Mouse (Mus musculus): ENCODE data around the gene Coa4.

Coa4 gene

DNA sequence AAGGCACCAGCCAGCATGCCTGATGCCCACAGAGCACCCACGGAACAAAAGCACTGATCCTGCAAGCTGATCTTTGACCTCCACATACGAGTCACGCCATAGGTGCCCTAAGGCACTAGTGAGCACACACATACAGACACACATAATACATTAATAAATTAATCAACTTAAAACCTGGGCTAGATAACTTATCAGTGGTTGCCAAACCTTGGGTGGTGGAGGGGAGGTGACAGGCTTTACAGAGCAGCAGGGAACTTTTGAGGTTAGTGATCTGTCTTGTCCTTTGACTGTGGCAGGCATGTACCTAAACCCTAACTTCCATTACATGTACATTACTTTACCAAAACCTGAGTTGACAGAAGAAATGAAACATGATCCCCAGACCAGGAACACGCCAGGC, 22.5 kb downstream of the Coa4 start:
- no peak for DNase-seq (ENCODE audit: low read depth, low spot score)

DNA sequence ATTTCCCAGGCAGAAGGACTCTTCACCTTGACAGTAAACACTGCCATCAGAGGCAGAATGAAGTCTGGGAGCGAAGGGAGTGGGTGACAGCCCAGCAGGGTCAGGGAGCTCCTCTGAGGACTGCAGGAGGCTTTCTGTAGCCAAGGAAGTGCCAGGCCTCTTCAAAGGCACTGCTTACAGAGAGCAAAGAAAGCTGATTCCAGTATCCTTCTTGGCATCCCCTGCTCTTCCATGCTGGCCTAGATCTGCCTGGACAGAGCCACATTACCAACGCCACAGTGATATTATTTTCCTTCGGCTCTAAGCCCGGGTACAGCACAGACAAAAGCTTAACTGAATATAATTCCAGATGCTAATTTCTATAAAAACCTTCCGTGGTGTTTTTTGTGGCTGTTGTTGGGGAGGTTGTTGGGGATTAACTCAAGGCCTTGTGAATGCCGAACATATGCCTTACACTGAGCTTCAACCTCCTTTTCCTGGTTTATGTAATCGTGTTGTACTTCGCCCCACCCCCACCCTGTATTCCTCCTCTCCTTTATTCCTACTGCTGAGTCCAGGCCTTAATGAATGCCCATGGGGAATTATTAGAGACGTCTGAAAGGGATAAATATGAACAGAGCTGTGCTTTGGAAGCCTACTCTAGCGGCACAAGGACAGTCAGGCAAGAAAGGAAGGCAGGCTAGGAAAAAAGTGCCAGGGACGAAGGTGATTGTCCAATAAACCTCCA, 25.2 kb downstream of the Coa4 start:
- DNase-seq (ENCODE audit: low read depth, low spot score): peak; percentile 20

- peak; percentile 87 for DNase-seq (ENCODE audit: low read depth, low spot score)
These were observed 30.4 kb downstream of the Coa4 start for GRCm38 (mm10) chr7:100567238-100567637.

DNA sequence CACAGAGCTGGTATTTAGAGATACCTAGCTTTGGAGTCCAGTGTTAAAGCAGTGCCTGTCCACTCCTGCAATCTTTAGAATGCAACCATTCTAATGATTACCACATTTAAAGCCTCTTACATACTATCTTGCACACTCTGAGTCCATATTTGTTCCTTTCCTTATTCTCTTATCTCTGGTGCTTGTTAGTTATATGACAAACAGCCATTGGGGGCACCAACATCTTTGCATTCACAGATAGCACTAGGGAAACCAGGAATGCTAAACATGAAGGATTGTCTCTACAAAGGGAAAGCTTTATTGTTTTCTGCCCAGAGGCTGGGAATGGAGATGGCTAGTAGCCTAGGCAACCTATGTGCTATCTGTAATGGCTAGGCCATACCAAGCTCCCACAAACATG, 33.0 kb downstream of the Coa4 start:
- DNase-seq (ENCODE audit: low read depth, low spot score): no peak

GRCm38 (mm10) chr7:100570930-100571715, 34.3 kb downstream of the Coa4 start:
- DNase-seq (ENCODE audit: low read depth, low spot score): no peak

DNA sequence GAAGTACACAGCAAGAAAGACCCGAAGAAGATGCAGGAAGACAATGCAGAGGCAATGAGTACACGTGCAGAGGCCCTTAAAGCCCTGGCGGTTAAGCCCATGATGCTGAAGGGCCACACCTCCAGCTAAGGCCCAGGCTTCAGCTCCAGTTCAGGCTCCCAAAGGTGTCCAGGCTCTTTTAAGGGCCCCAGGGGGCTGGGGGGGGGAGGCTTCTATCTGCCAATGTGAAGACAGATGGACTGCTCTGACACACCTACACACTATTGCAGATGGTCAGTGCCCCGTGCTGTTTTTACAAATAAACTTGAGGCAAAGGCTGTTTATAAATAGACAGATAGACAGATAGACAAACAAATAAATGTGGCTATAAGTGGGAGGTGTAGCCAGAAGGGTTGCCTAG, 35.2 kb downstream of the Coa4 start:
- DNase-seq (ENCODE audit: low read depth, low spot score): no peak

- DNase-seq (ENCODE audit: low read depth, low spot score): no peak
These were observed 35.8 kb downstream of the Coa4 start for GRCm38 (mm10) chr7:100572704-100573103.

- no peak for DNase-seq (ENCODE audit: low read depth, low spot score)
These were observed 41.9 kb downstream of the Coa4 start for GRCm38 (mm10) chr7:100578794-100579193.

GRCm38 (mm10) chr7:100582235-100582634, 45.4 kb downstream of the Coa4 start:
- no peak for DNase-seq (ENCODE audit: low read depth, low spot score)

DNA sequence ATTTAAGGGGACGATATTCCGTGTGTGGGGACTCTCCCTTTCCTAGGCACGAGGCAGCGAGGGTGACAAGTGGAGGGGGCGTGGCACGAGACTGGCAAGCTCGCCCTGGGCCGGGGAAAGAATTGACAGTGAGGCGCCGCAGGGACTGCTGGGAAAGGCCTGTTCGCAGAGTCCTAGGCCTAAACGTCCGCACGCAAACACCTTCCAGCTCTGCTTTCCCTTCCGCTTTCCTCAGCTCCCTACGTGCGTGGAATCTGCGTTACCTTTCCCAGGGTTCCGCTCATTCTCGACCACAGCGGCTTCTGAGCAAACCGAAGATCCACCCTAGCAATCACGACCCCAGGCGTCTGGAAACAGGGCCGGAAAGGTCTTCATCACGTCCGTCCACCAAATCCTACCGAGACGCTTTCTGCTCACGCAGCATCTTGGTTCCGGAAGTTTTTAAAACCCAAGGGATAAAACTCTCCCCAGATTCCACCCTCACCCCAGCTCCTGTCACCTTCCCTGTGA, 45.9 kb downstream of the Coa4 start:
- peak; percentile 96 for DNase-seq (ENCODE audit: low read depth, low spot score)

DNA sequence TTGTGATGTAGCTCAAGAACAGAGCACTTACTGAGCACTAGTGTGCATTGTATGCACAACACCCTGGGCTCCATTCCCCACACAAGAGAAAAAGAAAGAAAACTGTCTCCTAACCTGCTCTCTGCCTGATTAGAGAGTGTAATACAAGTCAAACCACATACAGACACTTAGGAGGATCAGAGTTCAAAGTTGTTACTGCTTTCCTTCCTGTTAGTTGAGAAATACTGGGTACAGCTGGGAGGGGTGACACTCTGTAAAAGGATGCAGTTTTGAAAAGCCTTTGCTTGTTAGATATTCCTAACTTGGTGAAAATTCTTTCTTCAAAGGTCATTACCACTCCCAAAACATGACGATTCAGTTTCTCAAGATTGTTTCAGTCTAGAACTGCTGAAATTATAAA, 52.9 kb downstream of the Coa4 start:
- DNase-seq (ENCODE audit: low read depth, low spot score): no peak

Data from R1 (cell line).